Mouse (Mus musculus) limb, embryonic 14.5 days (tissue): ENCODE data around the gene A830018L16Rik. TPM values are rescaled to one million over a fixed set of nuclear protein-coding genes. Genes with fewer than 3 reads are reported as not detected.

Experiments
- ATAC-seq: fragments of 200-750 bp; cut with Nextera tagmentation; 2 replicates; pipeline ENCODE4 v1.8.0; 2017; ENCODE audit warnings: low read depth, moderate number of reproducible peaks, moderate TSS enrichment; ENCODE audit not compliant: low FRiP score
- DNase-seq: peaks from one replicate; pipeline ENCODE4 v3.0.0-alpha.2; 2015; ENCODE audit warnings: low spot score
- H3K27ac ChIP-seq: fragments of 300-500 bp; sonication (generic); replicated peaks from 2 replicates; pipeline ENCODE4 v1.5.1; 2014; ENCODE audit warnings: low read depth, mild to moderate bottlenecking, low read length, moderate library complexity, mixed read lengths
- H3K27me3 ChIP-seq: fragments of 300-500 bp; sonication (generic); 2 replicates; pipeline ENCODE4 v1.6.1; 2014; ENCODE audit warnings: low read length, mixed read lengths; ENCODE audit not compliant: control insufficient read depth, insufficient read depth
- H3K36me3 ChIP-seq: fragments of 300-500 bp; sonication (generic); 2 replicates; pipeline ENCODE4 v1.6.1; 2014; ENCODE audit warnings: mild to moderate bottlenecking, low read length, moderate library complexity, mixed read lengths; ENCODE audit not compliant: control insufficient read depth, insufficient read depth
- H3K4me1 ChIP-seq: fragments of 300-500 bp; sonication (generic); 2 replicates; pipeline ENCODE4 v1.6.1; 2014; ENCODE audit warnings: antibody characterized with exemption, low read length, mixed read lengths; ENCODE audit not compliant: control insufficient read depth, insufficient read depth
- H3K4me2 ChIP-seq: fragments of 300-500 bp; sonication (generic); replicated peaks from 2 replicates; pipeline ENCODE4 v1.6.1; 2014; ENCODE audit warnings: low read depth, mild to moderate bottlenecking, low read length, moderate library complexity; ENCODE audit not compliant: severe bottlenecking
- H3K4me3 ChIP-seq: fragments of 300-500 bp; sonication (generic); replicated peaks from 2 replicates; pipeline ENCODE4 v1.5.1; 2014; ENCODE audit warnings: low read length
- H3K9ac ChIP-seq: fragments of 300-500 bp; sonication (generic); 2 replicates; pipeline ENCODE4 v1.6.1; 2014; ENCODE audit warnings: mild to moderate bottlenecking, low read depth, low read length, moderate library complexity; ENCODE audit not compliant: severe bottlenecking
- H3K9me3 ChIP-seq: fragments of 300-500 bp; sonication (generic); 2 replicates; pipeline ENCODE4 v1.6.1; 2016; ENCODE audit warnings: low read length; ENCODE audit not compliant: control insufficient read depth
- POLR2A ChIP-seq: fragments of 200-500 bp; IDR thresholded peaks from 2 replicates; pipeline ENCODE4 v1.8.0; 2012; ENCODE audit warnings: inconsistent platforms, mild to moderate bottlenecking, moderate library complexity, borderline replicate concordance; ENCODE audit not compliant: insufficient read depth, insufficient read length; ENCODE audit errors: extremely low read depth
- WGBS: fragments of 180-500 bp; shearing (Covaris S2); extraction: QIAGEN DNeasy Blood & Tissue Kit; methylation state at CpG from one replicate; pipeline ENCODE4 v1.1.7; 2014; 5-methylcytosine and 5-hydroxymethylcytosine counted together
- polyA plus RNA-seq, 2 experiments: library from polyadenylated mRNA; depleted of rRNA in 1 of 2; stranded (reverse) in 1 of 2; unstranded in 1 of 2; fragments of >200 nt; fragmentation: Nextera tagmentation in 1 of 2; extraction: Ambion mirVana in 1 of 2; gene quantifications; 2 replicates each; pipeline versions ENCODE4 v1.2.1 to v1.2.3; 2012 to 2014

Gene A830018L16Rik
- polyA plus RNA-seq, 2 experiments: 1.9 to 2.9 TPM

DNA sequence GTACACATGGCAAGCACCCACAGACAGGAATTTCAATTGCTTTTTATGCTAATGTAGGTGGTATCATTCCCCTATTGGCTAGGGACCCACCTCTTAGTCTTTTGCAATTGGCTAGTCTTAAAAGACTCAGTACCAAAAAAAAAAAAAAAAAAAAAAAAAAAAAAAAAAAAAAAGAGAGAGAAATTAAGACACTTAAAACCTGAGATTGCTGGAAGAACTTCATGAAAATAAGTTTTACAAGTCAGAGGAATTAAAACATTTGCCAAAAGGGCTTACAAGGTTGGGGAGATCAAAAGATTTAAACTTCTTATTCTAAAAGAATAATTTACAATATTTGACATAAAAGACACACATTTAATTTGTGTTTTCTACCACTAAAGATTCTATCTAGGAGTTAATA is 336.2 kb downstream of the A830018L16Rik start:
- H3K36me3 ChIP-seq: no peaks in the 10 kb centered on the region
- DNase-seq (no peak), ATAC-seq (no peak)
- no peak overlapping the region for H3K9ac ChIP-seq
- H3K4me2 ChIP-seq: no peak overlapping the region
- no peak for TF ChIP-seq POLR2A
- no peaks in the 10 kb centered on the region for H3K27me3 ChIP-seq
- no peaks in the 10 kb centered on the region for H3K4me1 ChIP-seq
- no peak overlapping the region for H3K4me3 ChIP-seq
- H3K27ac ChIP-seq: no peak overlapping the region
- H3K9me3 ChIP-seq: no peaks in the 10 kb centered on the region

DNA sequence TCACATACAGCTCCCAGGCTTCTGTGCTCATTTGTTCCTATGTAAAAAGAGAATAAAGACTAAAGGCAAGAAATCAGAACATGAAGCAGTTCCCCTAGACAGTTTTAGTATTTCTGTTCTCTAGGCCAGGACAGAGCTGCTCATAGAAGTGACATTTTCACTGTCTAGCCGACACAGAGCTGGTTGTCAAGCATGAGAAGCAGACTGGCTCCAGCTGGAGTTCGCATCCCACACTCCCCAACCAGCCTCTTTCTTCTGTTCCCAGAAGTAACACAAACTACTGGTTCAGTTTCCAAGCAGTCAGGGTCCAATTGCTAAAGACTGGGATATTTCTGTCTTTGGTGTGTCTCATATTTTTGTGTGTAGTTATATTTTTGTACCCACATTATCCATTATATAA is 336.7 kb downstream of the A830018L16Rik start:
- DNase-seq (no peak), ATAC-seq (no peak)
- Histone ChIP-seq H3K4me3 (no peak overlapping the region), H3K4me2 (no peak overlapping the region), H3K9ac (no peak overlapping the region), H3K27me3 (no peaks in the 10 kb centered on the region), H3K27ac (no peak overlapping the region), H3K36me3 (no peaks in the 10 kb centered on the region), H3K4me1 (no peaks in the 10 kb centered on the region), H3K9me3 (no peaks in the 10 kb centered on the region)
- no peak for TF ChIP-seq POLR2A
- 53% methylated on average over 2 of the region's 2 CpGs for WGBS

DNA sequence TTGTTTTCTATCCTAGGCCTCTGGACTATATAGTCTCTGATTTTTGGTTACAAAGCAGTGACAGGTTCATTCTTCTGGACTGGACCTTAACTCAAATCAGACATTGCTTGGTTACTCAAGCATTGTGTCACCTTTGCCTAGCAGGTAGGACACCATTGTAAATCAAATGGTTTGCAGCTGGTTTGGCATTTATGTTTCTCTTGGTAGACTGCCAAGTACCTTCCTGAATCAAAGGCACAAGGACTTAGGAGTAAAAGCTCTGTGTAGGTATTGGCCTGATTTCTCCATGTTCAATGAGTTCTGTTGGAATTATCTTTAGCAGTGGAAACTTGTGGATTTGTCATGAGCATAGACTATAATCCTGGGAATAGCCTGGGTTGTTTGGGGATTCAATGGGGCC is 338.1 kb downstream of the A830018L16Rik start:
- H3K4me3 ChIP-seq: no peak overlapping the region
- no peak for DNase-seq
- no peak for TF ChIP-seq POLR2A
- no peaks in the 10 kb centered on the region for H3K36me3 ChIP-seq
- no peak for ATAC-seq
- no peak overlapping the region for H3K4me2 ChIP-seq
- H3K27ac ChIP-seq: no peak overlapping the region
- H3K9me3 ChIP-seq: no peaks in the 10 kb centered on the region
- no peaks in the 10 kb centered on the region for H3K4me1 ChIP-seq
- H3K27me3 ChIP-seq: no peaks in the 10 kb centered on the region
- H3K9ac ChIP-seq: no peak overlapping the region

DNA sequence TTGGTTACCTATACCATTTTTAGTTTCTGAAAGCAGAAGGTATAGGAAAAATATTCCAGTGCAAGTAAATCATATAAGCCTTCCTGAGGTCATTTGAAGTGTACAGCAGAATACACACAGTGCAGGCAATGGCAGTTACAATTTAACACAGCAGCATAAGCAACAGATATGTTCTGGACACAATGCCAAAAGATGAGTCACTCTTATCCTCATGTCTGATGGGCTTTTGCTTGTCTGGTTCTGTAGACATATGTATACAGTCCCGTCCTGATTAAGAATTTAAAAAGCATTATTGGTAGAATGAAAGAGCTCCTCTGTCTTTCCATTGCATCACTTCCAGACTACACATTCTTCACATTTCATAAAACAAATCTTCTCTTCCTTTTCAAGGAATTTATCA is 374.4 kb downstream of the A830018L16Rik start:
- Histone ChIP-seq H3K9ac (no peak overlapping the region), H3K4me3 (no peak overlapping the region), H3K36me3 (no peaks in the 10 kb centered on the region), H3K4me1 (no peaks in the 10 kb centered on the region), H3K27ac (no peak overlapping the region), H3K9me3 (no peaks in the 10 kb centered on the region), H3K27me3 (no peaks in the 10 kb centered on the region), H3K4me2 (no peak overlapping the region)
- peak; percentile 49 for DNase-seq
- 61% methylated on average over 1 of the region's 1 CpGs for WGBS
- no peak for ATAC-seq
- no peak for TF ChIP-seq POLR2A

DNA sequence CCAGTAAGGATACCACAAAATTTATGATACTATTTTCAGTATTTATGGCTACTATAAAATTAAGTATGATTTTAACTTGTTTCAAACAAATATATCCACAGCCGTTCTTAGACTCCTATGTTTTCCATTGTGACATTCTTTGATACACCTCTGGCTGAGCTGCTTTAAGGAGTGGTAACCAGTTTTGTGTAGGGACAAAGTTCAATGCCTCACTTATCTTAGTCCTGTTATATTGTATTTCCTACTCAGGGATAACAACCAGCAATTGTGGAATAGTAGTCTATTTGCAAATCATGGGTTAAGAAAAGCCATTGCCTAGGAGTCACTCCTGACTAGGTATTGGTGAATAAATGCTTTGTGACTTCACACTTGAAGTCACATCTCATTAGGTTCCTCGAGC is 378.9 kb downstream of the A830018L16Rik start:
- H3K4me2 ChIP-seq: no peak overlapping the region
- ATAC-seq (no peak), DNase-seq (no peak)
- TF ChIP-seq POLR2A: no peak
- no peak overlapping the region for H3K9ac ChIP-seq
- no peaks in the 10 kb centered on the region for H3K9me3 ChIP-seq
- H3K27ac ChIP-seq: no peak overlapping the region
- no peaks in the 10 kb centered on the region for H3K4me1 ChIP-seq
- no peaks in the 10 kb centered on the region for H3K27me3 ChIP-seq
- no peak overlapping the region for H3K4me3 ChIP-seq
- H3K36me3 ChIP-seq: no peaks in the 10 kb centered on the region
- 70% methylated on average over 2 of the region's 2 CpGs for WGBS

DNA sequence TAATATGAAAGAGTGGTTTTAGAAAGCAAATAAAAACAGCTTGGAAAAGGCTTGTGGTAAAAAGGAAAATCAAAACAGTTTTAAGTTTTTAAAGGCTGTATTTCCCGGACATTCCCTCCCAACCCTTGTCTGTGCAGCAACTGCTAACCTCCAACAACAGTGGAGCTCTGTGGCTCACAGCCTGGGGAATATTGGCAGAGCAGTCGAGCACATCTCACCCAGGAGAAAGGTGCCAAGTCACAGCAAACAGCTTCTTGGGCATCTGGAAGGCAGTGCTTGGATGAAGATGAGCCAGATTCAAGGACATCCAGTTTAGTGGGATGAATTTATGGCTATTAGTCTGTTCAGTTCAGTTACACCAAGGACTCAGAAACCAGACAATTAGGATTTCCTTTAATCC is 381.8 kb downstream of the A830018L16Rik start:
- Histone ChIP-seq H3K27me3 (no peaks in the 10 kb centered on the region), H3K4me1 (no peaks in the 10 kb centered on the region), H3K4me2 (no peak overlapping the region), H3K9me3 (no peaks in the 10 kb centered on the region), H3K4me3 (no peak overlapping the region), H3K9ac (no peak overlapping the region), H3K27ac (no peak overlapping the region), H3K36me3 (no peaks in the 10 kb centered on the region)
- no peak for TF ChIP-seq POLR2A
- no peak for DNase-seq
- 54% methylated on average over 2 of the region's 2 CpGs for WGBS
- no peak for ATAC-seq
